Mouse (Mus musculus) C2C12 (cell line): Measurements from ENCODE around the gene Zkscan3.

Source experiments
- CEBPB ChIP-seq: IDR thresholded peaks from one replicate; pipeline ENCODE4 v1.6.1; 2011; ENCODE audit warnings: low read depth, mild to moderate bottlenecking, control low read depth, moderate library complexity
- CTCF ChIP-seq: IDR thresholded peaks from one replicate; pipeline ENCODE4 v1.5.1; 2011; ENCODE audit not compliant: control insufficient read depth, insufficient read depth, insufficient read length
- MAX ChIP-seq: IDR thresholded peaks from one replicate; pipeline ENCODE4 v1.6.1; 2011; ENCODE audit warnings: mild to moderate bottlenecking, control low read depth
- MYOD1 ChIP-seq: IDR thresholded peaks from one replicate; pipeline ENCODE4 v1.6.1; 2011; ENCODE audit warnings: low read depth; ENCODE audit not compliant: control insufficient read depth, insufficient read length
- MYOG ChIP-seq: IDR thresholded peaks from one replicate; pipeline ENCODE4 v1.6.1; 2011; ENCODE audit not compliant: control insufficient read depth, insufficient read length; ENCODE audit errors: extremely low read depth

GRCm38 (mm10) chr13:21402287-21402846, at the start of gene Zkscan3:
- TF ChIP-seq CTCF (no peak), CEBPB (no peak), MAX (no peak), MYOD1 (no peak), MYOG (no peak)
